Mouse (Mus musculus): ENCODE results near the gene Atrip.

Atrip gene

DNA sequence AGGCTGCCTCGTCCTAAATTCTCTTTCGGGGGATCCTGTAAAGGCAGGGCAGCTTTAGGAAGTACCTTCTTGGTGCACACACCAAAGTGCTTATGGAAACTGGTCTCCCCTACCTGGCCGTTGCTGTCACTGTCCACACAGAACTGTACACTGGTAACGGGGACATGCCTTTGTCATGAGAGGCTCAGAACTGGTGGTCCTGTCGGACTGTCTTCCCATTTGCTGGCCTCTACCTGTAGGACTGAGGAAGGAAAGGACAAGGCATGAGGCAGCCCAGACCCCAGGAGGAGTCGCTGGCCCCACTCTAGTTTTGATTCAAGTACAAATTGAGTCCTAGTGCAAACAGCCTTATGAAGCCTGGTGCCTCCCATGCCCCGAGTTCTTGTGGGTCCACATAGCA, 42.9 kb downstream of the Atrip start:
- peak; percentile 2 for DNase-seq

DNA sequence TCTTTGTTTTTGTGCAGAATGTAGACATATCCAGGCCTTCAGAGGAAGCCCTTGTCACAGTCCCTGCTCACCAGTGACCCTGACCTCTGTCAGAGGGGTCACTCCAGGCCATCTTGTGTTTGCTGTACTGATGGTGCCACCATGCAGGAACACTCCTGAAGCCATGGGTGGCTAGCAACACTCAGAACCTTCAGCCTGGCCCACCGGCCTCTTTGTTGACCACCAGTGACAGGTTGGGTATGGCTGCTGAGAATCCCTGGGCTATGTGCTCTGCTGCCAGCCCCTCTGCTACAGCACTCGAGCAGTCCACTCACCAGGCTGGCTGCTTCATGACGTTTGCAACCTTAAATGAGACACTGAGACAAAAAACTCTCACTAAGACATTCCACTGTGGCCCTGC, 43.6 kb downstream of the Atrip start:
- peak; percentile 2 for DNase-seq

DNA sequence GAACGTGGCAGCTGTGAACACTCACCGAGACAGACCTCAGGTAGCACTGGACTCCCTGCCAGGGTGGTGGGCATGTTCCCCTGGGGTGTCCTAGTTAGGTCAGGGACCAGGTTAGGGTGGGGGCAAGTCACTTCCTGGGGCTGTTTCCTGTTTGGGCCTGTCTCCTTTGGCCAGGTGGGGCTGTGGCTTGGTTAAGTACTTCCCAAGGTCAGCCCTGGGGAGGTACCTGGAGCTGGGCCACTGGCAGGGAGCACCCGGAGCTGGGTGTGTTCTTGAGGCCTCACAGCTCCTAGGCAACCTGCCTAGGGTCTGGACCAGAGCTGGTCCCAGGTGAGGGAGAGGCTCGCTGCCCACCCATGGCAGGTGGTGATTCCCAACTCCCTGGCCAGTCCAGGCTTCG, 45.0 kb downstream of the Atrip start:
- DNase-seq: peak; percentile 5

DNA sequence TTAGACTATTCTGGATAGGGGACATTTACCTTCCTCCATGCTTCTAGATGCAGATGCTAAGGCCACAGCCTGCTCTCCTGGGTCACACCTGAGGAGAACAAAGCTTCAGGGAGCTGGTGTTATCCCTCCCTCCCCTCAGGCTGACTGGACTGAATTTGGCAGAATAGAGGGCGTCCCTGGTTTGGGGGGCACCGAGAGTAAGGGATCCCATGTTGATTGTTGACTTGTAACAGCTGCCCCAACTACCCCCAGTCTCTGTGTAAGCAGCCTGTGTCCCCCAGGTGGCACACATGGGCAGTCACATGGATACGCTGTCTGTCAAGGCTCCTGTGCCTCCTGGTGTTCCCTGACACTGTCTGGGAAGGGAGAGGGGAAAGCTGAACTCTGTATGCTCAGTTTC, 45.5 kb downstream of the Atrip start:
- DNase-seq: peak; percentile 3

DNA sequence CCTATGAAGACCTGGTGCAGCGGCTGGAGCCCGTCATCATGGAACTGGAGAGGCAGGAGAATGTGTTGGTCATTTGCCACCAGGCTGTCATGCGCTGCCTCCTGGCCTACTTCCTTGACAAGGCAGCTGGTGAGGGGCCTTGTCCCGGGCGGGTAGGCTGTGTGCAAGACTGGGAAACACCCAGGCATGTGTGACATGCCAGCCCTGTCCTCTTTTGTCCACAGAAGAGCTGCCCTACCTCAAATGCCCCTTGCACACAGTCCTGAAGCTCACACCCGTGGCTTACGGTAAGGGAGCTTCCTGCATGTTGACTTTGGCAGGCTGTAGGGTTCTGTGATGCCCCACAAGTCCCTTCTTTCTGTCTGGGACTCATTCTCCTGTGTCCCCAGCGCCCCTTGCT, 46.4 kb downstream of the Atrip start:
- DNase-seq: peak; percentile 8

DNA sequence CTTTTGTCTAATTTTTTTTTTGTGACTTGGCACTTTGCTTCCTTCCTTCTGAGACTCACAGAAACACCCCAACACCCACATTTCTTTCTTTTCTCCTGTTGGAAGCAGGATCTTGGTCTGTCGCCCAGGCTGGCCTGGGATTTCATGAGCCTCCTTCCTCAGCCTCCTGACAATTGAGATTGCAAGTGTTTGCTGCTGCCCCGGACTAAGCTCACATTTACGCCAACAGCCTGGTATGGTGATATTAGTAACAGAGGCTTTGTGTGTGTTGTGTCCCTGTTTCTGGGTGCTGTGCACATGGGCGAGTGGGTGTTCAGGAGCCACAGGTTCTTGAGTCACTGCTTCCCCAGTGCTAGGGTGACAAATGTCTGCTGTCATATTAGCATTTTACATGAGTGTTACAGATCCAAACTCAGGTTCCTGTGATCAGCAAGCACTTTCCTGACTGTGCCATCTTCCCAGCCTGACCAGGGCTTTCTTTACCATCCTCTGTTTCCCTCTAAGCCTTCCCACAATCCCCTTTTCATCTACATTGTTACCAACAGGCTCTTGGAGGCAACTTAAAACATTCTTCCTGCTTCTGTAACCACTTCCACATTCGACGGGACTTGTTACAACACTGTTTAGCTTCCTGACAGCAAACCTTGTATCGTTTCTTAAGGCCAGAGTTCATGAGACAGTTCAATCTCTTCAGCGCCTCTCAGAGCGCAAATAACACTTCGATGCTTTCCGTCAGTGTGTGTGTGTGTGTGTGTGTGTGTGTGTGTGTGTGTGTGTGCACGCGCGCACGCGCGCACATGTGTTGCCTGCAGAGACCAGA, 50.8 kb downstream of the Atrip start:
- peak; percentile 10 for DNase-seq

DNA sequence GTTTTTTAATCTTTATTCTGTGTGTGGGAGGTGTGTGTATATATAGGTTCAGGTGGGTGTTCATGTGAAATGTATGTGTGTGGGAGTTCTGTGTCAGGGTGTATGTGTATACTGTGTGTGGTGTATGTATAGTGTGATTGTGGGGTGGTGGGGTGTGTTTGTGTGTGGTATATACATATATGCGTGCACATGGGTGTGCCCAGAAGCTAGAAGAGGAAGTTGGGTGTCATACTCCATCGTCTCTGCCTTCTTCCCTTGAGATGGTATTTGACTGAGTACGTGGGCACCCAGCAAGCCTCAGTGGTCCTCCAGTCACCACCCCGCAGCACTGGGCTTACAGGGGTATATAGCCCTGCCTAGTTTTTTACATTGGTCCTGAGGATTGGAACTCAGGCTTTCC, 52.5 kb downstream of the Atrip start:
- DNase-seq: peak; percentile 5

DNA sequence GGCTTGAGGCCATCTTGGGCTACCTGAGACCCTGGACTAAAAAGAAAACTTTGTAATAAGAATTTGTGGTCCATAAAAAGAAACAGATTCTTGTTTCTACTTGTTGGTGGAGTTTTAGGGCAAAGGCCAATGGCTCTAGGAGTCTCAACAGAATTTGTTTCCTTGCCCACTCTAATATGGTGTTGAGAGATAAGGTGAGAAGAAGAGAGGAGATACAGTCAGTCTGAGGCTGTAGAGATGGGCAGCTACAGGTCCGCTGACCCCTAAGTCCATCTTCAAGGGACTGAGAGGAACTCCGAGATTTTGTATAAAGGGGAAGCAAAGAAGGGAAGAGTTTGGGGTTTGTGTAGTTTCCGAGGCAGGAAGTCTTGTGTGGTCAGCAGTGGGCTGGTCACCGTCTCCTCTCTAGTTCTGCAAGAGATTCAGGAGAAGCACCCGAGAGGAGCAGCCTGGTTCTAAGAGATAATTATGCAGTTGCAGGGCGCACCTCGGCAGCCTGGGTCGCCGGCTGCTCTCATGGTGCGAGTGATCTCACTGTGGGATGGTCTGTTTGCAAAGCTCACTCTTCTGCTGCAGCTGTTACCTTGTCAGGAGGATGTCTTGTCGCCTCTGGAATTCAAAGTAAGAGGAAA, 56.8 kb downstream of the Atrip start:
- no peak for DNase-seq

DNA sequence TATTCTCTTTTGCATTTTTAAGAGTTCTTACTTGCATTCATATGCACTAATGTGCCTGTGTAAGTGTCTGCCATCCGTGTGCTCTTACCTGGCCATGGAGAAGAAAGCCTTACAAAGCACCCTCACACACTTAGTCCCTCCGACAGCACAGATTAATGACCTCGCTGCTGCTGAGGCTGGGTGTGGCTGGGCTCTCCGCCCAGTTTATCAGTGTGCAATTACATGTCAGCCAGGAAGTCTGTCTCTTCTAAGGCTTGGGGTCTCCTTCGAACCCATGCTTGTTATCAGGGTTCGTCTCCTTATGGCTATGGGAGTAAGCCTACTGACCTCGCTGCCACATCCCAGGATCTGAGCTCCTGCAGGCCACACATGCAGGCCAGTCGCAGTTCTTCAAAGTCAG, 58.5 kb downstream of the Atrip start:
- no peak for DNase-seq

DNA sequence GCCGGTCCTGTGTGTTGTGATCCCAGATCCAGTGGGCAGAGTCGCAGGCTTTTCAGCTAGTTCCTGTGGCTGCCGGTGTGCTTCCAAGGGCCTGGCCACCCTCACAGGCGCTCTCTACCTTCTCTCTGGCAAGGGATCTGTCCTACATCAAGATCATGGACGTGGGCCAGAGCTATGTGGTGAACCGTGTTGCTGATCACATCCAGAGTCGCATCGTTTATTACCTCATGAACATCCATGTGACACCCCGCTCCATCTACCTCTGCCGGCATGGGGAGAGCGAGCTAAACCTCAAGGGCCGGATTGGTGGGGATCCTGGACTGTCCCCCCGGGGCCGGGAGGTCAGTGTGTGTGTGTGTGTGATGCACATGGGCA, 63.6 kb downstream of the Atrip start:
- DNase-seq: no peak

DNA sequence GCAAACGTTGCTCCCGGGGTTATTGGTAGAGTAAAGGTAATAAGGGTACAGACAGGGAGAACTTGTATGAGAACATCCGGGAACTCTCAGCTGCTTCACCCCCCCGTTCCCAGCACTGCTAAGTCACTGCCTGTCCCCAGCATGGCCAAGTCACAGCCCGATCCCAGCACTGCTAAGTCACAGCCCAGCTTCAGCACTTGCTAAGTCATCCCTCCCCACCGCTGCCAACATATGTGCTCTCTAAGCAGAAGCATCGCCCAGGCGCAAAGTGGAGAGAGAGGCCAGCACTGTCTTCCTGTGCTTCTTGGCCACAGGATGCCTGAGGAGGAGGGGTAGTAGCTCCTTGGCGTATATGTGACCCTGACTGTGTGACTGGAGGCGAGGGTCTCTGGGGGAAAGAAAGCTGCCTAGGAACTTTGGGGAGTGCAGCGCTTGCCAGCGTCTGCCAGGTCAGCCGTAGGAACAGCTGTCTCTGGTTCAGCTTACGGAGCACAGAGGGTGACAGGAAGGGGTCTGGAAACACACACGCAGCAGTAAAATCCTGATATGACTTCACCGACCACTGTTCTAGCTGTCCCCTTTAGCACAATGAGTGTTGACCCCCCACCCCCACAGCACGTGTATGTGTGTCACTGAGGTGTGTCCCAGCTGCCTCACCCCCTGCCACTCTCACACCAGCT, 64.1 kb downstream of the Atrip start:
- DNase-seq: peak; percentile 43

DNA sequence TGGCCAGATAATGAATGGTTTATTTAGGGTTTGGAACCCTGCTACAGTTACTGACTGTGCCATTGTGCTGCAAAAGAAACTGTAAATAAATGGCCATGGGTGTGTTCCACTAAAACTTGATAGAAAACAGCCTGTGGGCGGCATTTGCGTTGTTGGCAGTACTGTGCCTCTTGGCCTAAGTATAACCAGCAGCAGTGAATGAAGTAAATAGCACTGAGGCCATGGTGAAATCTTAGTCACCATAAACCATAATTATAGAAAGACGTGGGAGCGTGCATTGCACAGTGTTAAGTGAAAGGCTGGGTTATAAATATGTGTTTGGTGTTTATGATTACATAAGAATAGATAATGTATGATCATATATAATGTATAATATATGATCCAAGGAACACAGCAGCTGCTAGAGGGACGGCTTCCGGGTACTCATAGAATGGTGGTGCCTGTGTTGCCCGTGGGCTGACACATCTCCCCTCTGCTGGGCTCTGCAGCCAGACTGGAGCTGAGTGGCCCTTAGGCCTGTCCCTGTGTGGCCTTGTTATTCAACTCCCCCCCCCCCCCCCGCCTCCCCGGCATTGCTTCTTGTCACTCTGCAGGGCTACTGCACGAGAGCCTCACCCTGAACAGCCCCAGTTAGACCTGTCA, 64.8 kb downstream of the Atrip start:
- DNase-seq: no peak

DNA sequence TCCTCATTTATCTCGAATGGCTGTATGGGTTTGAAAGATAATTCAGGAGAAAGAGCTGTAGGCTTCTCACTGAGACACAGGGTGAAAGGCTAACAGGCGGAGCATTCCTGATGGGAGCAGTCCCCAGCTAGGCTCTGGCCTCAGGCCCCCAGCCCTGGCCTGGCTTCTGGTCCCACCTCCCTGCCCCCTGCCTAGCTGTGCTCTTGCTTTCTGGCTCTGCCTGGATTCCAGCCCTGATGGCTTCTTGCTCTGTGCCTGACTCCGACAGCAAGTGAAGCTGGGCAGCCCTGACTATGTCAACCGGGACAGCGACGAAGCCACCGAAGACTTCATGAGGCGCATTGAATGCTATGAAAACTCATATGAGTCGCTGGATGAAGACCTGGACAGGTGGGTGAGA, 65.8 kb downstream of the Atrip start:
- DNase-seq: no peak

All from thymus, postnatal 4 days (tissue).